Mouse (Mus musculus) WW6 (cell line): ENCODE measurements around the gene Prpf6.

Experiments
- DNase-seq: peaks from one replicate; pipeline ENCODE4 v3.0.0-alpha.2; 2013; ENCODE audit warnings: low read depth, low spot score

Prpf6 gene

GRCm38 (mm10) chr2:181685686-181686085 is 94.0 kb downstream of the Prpf6 start:
- no peak for DNase-seq

GRCm38 (mm10) chr2:181687586-181687985 is 95.9 kb downstream of the Prpf6 start:
- no peak for DNase-seq

DNA sequence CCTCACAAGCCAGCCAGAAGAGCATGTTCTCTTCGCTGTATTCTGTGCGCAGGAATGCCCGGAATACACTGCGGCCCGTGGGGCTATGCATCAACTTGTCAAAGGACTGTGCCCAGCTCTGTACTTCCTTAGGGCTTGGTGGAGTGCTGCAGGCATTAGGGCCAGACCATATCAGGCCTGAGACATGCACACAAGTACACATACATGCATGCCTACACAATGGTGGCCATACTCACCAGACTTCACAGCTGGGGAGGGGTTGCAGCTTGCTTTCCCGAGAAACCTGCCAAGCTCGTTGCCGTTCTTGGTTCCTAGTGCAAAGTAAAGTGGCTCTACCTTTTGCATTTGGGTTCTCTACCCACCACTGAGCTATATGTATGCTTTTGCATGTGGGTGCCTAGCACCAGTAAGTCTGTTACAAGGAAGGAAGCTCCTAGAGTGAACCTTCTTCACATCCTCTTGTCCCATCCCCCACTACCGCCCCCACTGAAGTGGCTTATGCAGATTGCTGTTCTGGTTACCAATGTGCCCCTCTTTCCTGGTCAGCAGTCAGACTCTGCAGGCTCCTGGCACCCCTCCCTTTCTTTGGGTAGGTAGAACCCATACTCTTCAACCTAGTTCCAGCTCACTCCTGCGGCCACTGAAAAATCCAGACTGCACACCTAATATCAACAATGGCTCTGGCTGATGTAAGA is 97.9 kb downstream of the Prpf6 start:
- DNase-seq, result no peak

GRCm38 (mm10) chr2:181691083-181691482 is 99.4 kb downstream of the Prpf6 start:
- DNase-seq, result no peak

- DNase-seq, result no peak
Observed at GRCm38 (mm10) chr2:181691571-181691970, 99.9 kb downstream of the Prpf6 start.

DNA sequence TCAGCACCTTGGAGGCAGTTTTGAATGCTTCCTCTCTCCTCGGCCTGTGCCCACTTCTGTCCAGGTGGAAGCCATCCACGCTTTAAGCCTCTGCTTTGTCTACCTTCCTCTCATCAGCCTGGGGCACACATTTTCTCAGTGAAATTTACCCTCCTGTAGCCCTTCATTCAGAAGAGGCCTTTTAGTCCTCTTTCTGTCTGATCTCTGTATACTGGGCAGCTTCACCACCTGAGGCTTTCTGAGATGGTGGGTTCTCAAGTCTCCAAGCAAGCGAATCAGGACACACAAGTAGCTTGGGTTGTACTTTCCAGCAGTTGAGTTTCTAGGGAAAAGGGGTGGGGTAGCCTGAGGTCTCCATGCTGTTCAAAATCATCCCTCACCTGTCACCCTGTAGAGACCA is 100.6 kb downstream of the Prpf6 start:
- DNase-seq, result no peak

DNA sequence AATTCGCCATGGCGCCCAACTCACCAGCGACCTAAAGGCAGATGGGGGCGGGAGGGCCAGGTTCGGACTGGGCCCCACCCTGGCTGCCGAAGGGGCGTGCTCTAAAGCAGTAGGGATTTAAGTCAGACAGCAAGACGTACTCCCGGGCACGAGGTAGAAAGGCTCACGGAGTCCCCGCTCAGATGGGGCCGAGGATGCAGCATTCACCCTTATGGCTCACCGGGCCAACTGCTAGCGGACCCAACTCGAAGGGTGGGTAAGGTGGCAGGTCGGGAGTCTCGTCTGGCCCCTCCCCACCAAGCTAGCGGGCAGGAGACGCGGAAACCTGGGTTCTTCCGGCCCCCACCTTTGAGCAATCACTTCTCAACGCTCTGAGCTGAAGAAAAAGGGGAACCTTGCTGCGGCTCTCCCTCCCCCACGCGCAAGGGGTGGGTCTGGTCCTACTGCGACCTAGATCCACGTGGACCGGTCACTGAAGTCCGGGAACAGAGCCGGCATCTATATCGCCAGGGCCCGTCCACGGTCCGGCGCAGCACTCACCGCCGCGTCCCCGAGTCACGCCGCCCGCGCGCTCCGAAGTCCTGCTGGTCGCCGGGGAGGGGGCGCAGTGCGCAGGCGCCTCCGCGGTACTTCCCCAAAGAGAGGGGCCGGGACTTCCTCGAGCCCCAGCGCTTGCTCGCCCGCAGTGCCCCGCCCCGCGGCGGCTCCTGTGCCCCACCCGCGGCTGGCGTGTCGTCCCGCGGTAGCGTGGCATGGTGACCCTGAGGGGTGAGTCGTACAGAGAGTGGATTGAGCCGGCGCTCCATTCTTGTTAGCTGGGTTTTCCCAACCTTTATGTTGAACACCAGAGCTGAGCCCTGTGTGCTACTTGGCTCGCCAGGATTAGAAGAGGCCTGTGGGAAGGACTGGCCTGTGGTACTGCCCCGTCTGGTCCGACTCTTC is 101.9 kb downstream of the Prpf6 start, which contains the start of gene Rgs19:
Gene Rgs19, minus strand, starts transcription at position 639 of the 942 bp plus-strand sequence.
- DNase-seq, result no peak

DNA sequence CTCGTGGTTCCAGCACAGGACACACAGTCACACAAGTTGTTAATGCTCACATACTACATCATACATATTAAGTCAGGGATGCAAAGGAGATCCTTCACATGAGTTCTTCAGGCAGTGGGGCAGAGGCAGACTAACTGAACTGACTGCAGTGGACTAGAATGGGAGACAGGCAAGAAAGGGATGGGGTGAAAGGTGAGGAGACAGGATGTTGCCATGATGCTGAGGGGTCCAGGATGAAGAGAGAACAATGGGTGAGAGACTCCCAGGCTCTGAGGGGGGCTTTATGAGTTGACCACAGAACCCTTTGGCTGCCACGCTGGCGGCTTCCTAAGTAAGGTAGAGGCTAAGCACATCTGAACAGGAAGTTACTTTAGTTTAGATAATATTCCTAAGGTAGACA is 102.9 kb downstream of the Prpf6 start:
- DNase-seq, result no peak

GRCm38 (mm10) chr2:181695776-181696175 is 104.1 kb downstream of the Prpf6 start:
- no peak for DNase-seq

DNA sequence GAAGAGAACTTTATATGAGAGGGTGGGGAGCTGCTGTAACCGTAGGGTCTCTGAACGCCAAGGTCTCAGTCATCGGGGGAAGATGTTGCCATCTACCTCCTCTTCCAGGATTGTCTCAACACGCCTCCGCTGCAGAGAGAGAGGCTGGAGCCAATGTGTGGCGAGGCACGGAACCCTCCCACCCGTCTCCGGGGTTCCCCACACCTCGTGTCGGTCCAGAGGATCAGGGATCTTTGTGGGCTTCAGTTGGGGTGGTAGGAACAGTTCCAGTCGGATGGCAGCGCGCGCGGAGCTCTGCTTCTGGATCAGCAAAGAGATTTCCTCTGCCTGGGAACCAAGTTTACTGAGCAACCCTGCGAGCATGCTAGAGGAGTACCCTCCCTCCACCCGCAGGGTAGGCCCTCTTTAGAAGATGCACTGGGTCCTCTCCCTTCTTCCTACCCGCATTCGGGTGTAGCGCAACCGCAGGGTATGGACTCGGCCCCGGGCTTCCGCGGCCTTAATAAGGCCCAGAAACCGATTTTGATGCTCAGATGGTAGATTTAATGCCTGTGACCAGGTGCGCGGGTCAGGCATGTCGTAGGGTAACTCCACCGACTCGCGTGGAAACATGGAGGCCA is 105.2 kb downstream of the Prpf6 start:
- DNase-seq, result no peak

DNA sequence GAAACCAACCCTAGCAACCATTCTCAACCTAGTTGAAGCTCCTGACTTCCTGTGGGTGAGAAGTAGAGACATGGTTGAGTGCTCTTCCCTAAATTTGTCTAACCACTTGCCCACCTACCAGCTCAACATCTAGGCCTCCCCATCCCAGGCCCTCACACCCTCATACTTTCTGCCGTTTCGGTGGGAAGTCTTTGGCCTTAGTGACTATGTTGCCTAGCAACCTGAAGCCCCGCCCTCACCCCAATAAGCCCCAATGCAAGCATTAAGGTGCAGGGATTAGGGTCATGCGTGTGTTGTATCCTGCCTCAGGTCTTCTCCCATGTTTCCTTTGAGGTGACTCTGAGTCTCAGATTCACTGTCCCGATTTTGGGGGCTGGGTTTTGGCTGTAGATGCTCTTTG is 106.6 kb downstream of the Prpf6 start, which contains the start of gene Lkaaear1:
Gene Lkaaear1, minus strand, starts transcription at position 202 of the 400 bp plus-strand sequence.
- DNase-seq, result no peak
